In genomic region chr16:11508341-11508740, GRCm38 (mm10) we compare ENCODE assay signal across 26 mouse cellular contexts.
DNase-seq lines count a peak whose midpoint lies in the region; ATAC-seq and TF ChIP-seq lines count a peak whose summit lies in the region.
"Had no signal": no experiment of that assay in that cellular context is flagged by ENCODE, and none has a peak within 500 bp of the region (broad histone marks: within the 10 kb centered on the region; RNA-seq: fewer than 3 reads in every experiment).

No protein-coding gene starts in this region.

- WGBS in intestine, postnatal 0 days, result 36% methylated on average over 7 of the region's 7 CpGs
- 89% methylated on average over 7 of the region's 7 CpGs for WGBS in embryonic facial prominence, embryonic 10.5 days
- 91% methylated on average over 7 of the region's 7 CpGs for WGBS in midbrain, embryonic 16.5 days

- no peak overlapping the region for H3K27ac ChIP-seq in intestine, postnatal 0 days (ENCODE audit: low read depth, low read length)
- H3K27ac ChIP-seq in embryonic facial prominence, embryonic 10.5 days (replicated peaks), result no peak overlapping the region
- H3K27ac ChIP-seq in midbrain, embryonic 16.5 days (ENCODE audit: low read length), result no peak overlapping the region
- H3K27ac ChIP-seq: embryonic facial prominence, embryonic 15.5 days; forebrain, embryonic 12.5 days; hindbrain, embryonic 13.5 days; liver, embryonic 14.5 days; stomach, postnatal 0 days had no signal

- H3K4me2 ChIP-seq in intestine, postnatal 0 days (replicated peaks; ENCODE audit: low read depth), result no peak overlapping the region
- H3K4me2 ChIP-seq in midbrain, embryonic 16.5 days (ENCODE audit: low read length), result no peak overlapping the region
- H3K4me2 ChIP-seq: embryonic facial prominence, embryonic 15.5 days; forebrain, embryonic 12.5 days; hindbrain, embryonic 13.5 days had no signal

- ATAC-seq in intestine, postnatal 0 days, result peak; percentile 48
- no peak for ATAC-seq in midbrain, embryonic 16.5 days
- ATAC-seq: forebrain, postnatal 0 days had no signal

- peaks cover 23% of the 10 kb centered on the region for H3K4me1 ChIP-seq in intestine, postnatal 0 days (replicated peaks; ENCODE audit: control insufficient read depth, insufficient read depth, low read length)
- H3K4me1 ChIP-seq in embryonic facial prominence, embryonic 10.5 days, result 0 out of 2 replicates have a peak, but pooled peaks cover 3% of the 10 kb centered on the region
- 0 out of 2 replicates have a peak, but pooled peaks cover 4% of the 10 kb centered on the region for H3K4me1 ChIP-seq in midbrain, embryonic 16.5 days (ENCODE audit: control insufficient read depth, insufficient read depth, low read length)

- H3K9ac ChIP-seq in intestine, postnatal 0 days (ENCODE audit: low read depth, low read length), result no peak overlapping the region
- H3K9ac ChIP-seq in midbrain, embryonic 16.5 days (ENCODE audit: low read depth, low read length), result no peak overlapping the region
- H3K9ac ChIP-seq: embryonic facial prominence, embryonic 15.5 days; forebrain, embryonic 12.5 days; forebrain, postnatal 0 days; hindbrain, embryonic 13.5 days; liver, embryonic 14.5 days had no signal

- H3K4me3 ChIP-seq in intestine, postnatal 0 days (ENCODE audit: low read depth, low read length), result no peak overlapping the region
- no peak overlapping the region for H3K4me3 ChIP-seq in embryonic facial prominence, embryonic 10.5 days
- no peak overlapping the region for H3K4me3 ChIP-seq in midbrain, embryonic 16.5 days (ENCODE audit: low read depth, low read length)
- H3K4me3 ChIP-seq: embryonic facial prominence, embryonic 15.5 days; forebrain, embryonic 12.5 days; hindbrain, embryonic 13.5 days had no signal

- DNase-seq in kidney, adult 9 months, result peak; percentile 90
- DNase-seq in kidney, postnatal 14 days, result peak; percentile 76
- DNase-seq in embryonic facial prominence, embryonic 10.5 days (ENCODE audit: low spot score), result no peak
- DNase-seq in T-cell, adult 2 months (ENCODE audit: low spot score), result no peak
- DNase-seq: adrenal gland, adult 8-10 months; B cell, adult 2 months; cerebellum, adult 2 months; cerebellum, postnatal 14 days; forebrain, postnatal 0 days; gastrocnemius, postnatal 14 days; heart, postnatal 36 days; liver; lung, adult 2 months; lung, postnatal 10 days; midbrain, embryonic 14.5 days; right cerebral cortex, postnatal 25 days; spleen, adult 18-20 months; thymus, adult 18-20 months; thymus, postnatal 25 days had no signal

- H3K36me3 ChIP-seq in intestine, postnatal 0 days (ENCODE audit: control insufficient read depth, insufficient read depth), result no peaks in the 10 kb centered on the region
- H3K36me3 ChIP-seq in embryonic facial prominence, embryonic 10.5 days (replicated peaks), result no peaks in the 10 kb centered on the region
- H3K36me3 ChIP-seq in midbrain, embryonic 16.5 days (ENCODE audit: control insufficient read depth, insufficient read depth, low read length), result no peaks in the 10 kb centered on the region
- H3K36me3 ChIP-seq: embryonic facial prominence, embryonic 15.5 days; forebrain, embryonic 12.5 days had no signal

- no peaks in the 10 kb centered on the region for H3K27me3 ChIP-seq in intestine, postnatal 0 days (replicated peaks; ENCODE audit: control insufficient read depth, insufficient read depth, low read length)
- H3K27me3 ChIP-seq in embryonic facial prominence, embryonic 10.5 days (replicated peaks; ENCODE audit: low read depth, poor library complexity, severe bottlenecking), result no peaks in the 10 kb centered on the region
- H3K27me3 ChIP-seq in midbrain, embryonic 16.5 days (ENCODE audit: control insufficient read depth, insufficient read depth, low read depth, low read length), result no peaks in the 10 kb centered on the region
- H3K27me3 ChIP-seq: embryonic facial prominence, embryonic 15.5 days; forebrain, embryonic 12.5 days; hindbrain, embryonic 13.5 days had no signal

- H3K9me3 ChIP-seq in intestine, postnatal 0 days (ENCODE audit: control insufficient read depth), result no peaks in the 10 kb centered on the region
- H3K9me3 ChIP-seq in embryonic facial prominence, embryonic 10.5 days, result no peaks in the 10 kb centered on the region
- H3K9me3 ChIP-seq in midbrain, embryonic 16.5 days (replicated peaks; ENCODE audit: control insufficient read depth, low read length, poor library complexity, severe bottlenecking), result no peaks in the 10 kb centered on the region
- H3K9me3 ChIP-seq: embryonic facial prominence, embryonic 15.5 days; forebrain, embryonic 12.5 days; hindbrain, embryonic 13.5 days had no signal

- TF ChIP-seq CTCF in intestine, postnatal 0 days (IDR thresholded peaks at IDR 0.05; ENCODE audit: low read depth), result peak; percentile 47

Comparison
In these comparisons a context has a peak if more than half of its experiments do, and no peak if none do; other contexts are left out.
1. DNase-seq: peak in kidney, adult 9 months (single experiment) and kidney, postnatal 14 days (single experiment); none in embryonic facial prominence, embryonic 10.5 days (single experiment) and T-cell, adult 2 months (single experiment).